ENCODE assay signal across 22 mouse cellular contexts in the genomic region with DNA sequence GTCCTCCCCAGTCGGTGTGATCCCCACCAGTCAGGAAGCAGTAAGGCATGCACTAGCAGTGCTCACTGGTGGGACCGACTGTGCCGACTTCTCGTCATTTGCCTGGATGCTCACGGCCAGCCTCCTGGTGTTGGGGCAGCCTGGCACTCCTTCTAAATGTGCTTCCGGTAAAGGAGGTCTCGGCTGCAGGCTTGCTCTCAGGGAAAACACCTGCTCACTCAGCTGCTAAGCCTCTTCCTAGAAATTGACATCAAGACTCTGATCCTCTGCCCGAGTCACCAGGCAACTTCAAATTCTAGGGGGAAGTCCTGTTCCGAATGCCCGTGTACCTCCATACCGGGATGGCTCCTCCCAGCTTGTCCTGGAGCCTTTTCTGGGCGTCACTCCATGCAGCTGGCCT.
"Had no signal": no experiment of that assay in that cellular context is flagged by ENCODE, and none has a peak within 500 bp of the region (broad histone marks: within the 10 kb centered on the region; RNA-seq: fewer than 3 reads in every experiment).

No protein-coding gene starts in this region.

- H3K4me2 ChIP-seq: liver, embryonic 13.5 days; liver, embryonic 15.5 days; lung, embryonic 15.5 days; midbrain, embryonic 12.5 days; midbrain, embryonic 15.5 days; neural tube, embryonic 13.5 days; neural tube, embryonic 15.5 days had no signal

- H3K9ac ChIP-seq: liver, embryonic 13.5 days; liver, embryonic 15.5 days; liver, postnatal 0 days; lung, embryonic 15.5 days; midbrain, embryonic 12.5 days; midbrain, embryonic 15.5 days; neural tube, embryonic 13.5 days; neural tube, embryonic 15.5 days had no signal

- H3K4me1 ChIP-seq: liver, embryonic 15.5 days; lung, embryonic 15.5 days; midbrain, embryonic 12.5 days; midbrain, embryonic 15.5 days; neural tube, embryonic 13.5 days had no signal

- DNase-seq: liver, embryonic 13.5 days; liver, postnatal 0 days; lung, adult 2 months; lung, postnatal 14 days; lung, postnatal 36 days; retina, postnatal 1 day; right cerebral cortex, adult 18-20 months; right cerebral cortex, postnatal 25 days; right cerebral cortex, postnatal 4 days; spleen, adult 18-20 months; thymus, adult 18-20 months; thymus, postnatal 25 days; thymus, postnatal 4 days had no signal

- H3K4me3 ChIP-seq: liver, embryonic 13.5 days; liver, embryonic 15.5 days; lung, embryonic 15.5 days; megakaryocyte, embryonic 14.5 days; midbrain, embryonic 12.5 days; midbrain, embryonic 15.5 days; neural tube, embryonic 13.5 days; neural tube, embryonic 15.5 days had no signal

- H3K27me3 ChIP-seq: liver, embryonic 13.5 days; liver, embryonic 15.5 days; lung, embryonic 15.5 days; midbrain, embryonic 12.5 days; midbrain, embryonic 15.5 days; neural tube, embryonic 13.5 days; neural tube, embryonic 15.5 days had no signal

- ATAC-seq: liver, postnatal 0 days; lung, postnatal 0 days had no signal

- H3K36me3 ChIP-seq: liver, embryonic 13.5 days; liver, embryonic 15.5 days; lung, embryonic 15.5 days; midbrain, embryonic 12.5 days; midbrain, embryonic 15.5 days; neural tube, embryonic 13.5 days; neural tube, embryonic 15.5 days had no signal

- H3K27ac ChIP-seq: liver, embryonic 13.5 days; liver, embryonic 15.5 days; lung, embryonic 15.5 days; macrophage; midbrain, embryonic 12.5 days; midbrain, embryonic 15.5 days; neural tube, embryonic 13.5 days had no signal

- H3K9me3 ChIP-seq: liver, embryonic 13.5 days; liver, embryonic 15.5 days; lung, embryonic 15.5 days; megakaryocyte, embryonic 14.5 days; midbrain, embryonic 12.5 days; midbrain, embryonic 15.5 days; neural tube, embryonic 13.5 days; neural tube, embryonic 15.5 days had no signal
